Mouse (Mus musculus): ENCODE measurements around the gene Gm49450. TPM values are rescaled to one million over a fixed set of nuclear protein-coding genes. Genes with fewer than 3 reads are reported as not detected.

Gene Gm49450
- total RNA-seq, 1 experiment from 2014 or later = 56.4 TPM

- ATAC-seq (replicated peaks; ENCODE audit: insufficient number of reproducible peaks, low FRiP score, low TSS enrichment, poor library complexity, severe bottlenecking) = no peak
Measured at GRCm38 (mm10) chr15:98901530-98901929, 51.8 kb downstream of the Gm49450 start.

- no peak for ATAC-seq (replicated peaks; ENCODE audit: insufficient number of reproducible peaks, low FRiP score, low TSS enrichment, poor library complexity, severe bottlenecking)
Measured at GRCm38 (mm10) chr15:98897928-98898800, 55.2 kb downstream of the Gm49450 start, which contains the start of gene Dhh. TSS of gene Dhh (minus strand) at chr15:98898540.

DNA sequence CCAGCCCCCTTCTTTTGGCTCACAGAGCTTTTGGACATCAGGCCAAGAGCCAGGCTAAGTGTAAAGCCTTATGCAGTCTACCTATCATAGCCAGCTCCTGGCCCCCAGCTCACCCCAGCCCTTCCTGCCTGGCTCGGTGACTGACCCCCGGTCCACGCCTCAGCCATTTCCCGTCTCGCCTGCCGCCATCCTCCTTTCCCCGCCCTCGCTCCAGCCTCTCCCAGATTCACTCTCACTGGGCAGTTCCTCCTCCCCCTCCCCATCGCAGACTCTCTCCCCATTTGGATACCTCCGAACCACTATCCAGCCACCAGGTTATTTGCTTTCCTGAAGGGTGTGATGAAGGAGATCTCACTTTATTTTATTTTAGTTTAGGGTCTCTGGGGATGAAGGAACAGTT lies 55.9 kb downstream of the Gm49450 start:
- no peak for ATAC-seq (replicated peaks; ENCODE audit: insufficient number of reproducible peaks, low FRiP score, low TSS enrichment, poor library complexity, severe bottlenecking)

GRCm38 (mm10) chr15:98895635-98896589 lies 57.4 kb downstream of the Gm49450 start:
- ATAC-seq (replicated peaks; ENCODE audit: insufficient number of reproducible peaks, low FRiP score, low TSS enrichment, poor library complexity, severe bottlenecking) = no peak

DNA sequence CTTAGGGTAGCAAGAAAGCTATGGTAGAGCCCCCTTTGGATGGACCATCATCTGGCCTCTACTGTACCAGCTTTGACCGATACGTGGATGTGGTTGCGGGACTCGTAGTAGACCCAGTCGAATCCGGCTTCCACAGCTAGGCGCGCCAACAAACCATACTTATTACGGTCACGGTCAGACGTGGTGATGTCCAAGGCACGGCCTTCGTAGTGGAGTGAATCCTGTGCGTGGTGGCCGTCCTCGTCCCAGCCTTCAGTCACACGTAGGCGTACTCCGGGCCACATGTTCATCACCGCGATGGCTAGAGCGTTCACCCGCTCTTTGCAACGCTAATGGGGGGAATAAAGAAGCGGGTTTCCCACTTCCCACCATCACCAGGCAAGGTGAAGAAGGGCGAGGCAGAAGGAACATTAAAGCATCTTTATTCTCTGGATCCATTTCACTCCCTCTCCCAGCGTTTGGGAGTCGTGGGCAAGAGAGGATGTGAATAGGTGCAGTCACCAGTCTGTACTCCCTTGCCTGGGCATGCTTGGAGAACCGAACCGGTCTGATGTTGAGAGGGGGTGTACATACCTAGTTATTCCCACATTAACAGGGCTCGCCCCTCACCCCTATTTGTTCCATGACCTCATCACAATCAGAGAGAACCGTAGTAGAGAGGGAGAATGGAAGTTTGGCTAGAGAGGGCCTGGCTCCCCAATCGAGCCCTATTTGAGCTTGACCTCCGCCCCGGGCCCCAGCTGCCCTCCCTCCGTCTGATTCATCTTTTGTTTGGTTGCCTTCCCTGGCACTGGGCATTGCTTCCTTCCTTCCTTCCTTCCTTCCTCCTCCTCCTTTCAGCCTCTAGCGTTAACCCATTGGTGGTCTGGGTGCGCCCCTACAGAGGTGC lies 58.4 kb downstream of the Gm49450 start:
- ATAC-seq (replicated peaks; ENCODE audit: insufficient number of reproducible peaks, low FRiP score, low TSS enrichment, poor library complexity, severe bottlenecking) = no peak

GRCm38 (mm10) chr15:98893940-98894745 lies 59.2 kb downstream of the Gm49450 start, which contains the start of gene Rhebl1:
TSS of gene Rhebl1 (minus strand) at chr15:98894540.
- no peak for ATAC-seq (replicated peaks; ENCODE audit: insufficient number of reproducible peaks, low FRiP score, low TSS enrichment, poor library complexity, severe bottlenecking)

DNA sequence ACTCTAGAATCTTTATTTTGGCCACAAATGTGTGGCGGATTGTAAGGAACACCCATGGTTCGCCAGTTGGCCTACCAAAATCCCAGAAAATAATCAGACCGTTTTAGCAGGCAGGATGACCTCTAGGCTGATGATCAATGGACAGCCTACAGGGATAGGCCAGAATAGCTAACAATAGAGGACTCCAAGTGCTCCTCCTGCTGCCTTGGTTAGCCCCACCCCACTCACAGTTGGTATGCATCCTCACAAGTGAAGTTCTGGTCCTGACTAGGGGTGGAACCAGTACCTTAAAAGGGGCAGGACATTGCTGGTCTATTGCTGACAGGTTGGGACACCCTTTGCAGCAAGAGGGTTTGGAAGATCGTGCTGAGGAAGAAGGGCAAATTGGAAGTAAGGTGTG lies 60.3 kb downstream of the Gm49450 start:
- no peak for ATAC-seq (replicated peaks; ENCODE audit: insufficient number of reproducible peaks, low FRiP score, low TSS enrichment, poor library complexity, severe bottlenecking)

- ATAC-seq (replicated peaks; ENCODE audit: insufficient number of reproducible peaks, low FRiP score, low TSS enrichment, poor library complexity, severe bottlenecking) = peak; percentile 64
Measured at GRCm38 (mm10) chr15:98891907-98892606, 61.3 kb downstream of the Gm49450 start.

GRCm38 (mm10) chr15:98891198-98891742 lies 62.1 kb downstream of the Gm49450 start:
- no peak for ATAC-seq (replicated peaks; ENCODE audit: insufficient number of reproducible peaks, low FRiP score, low TSS enrichment, poor library complexity, severe bottlenecking)

DNA sequence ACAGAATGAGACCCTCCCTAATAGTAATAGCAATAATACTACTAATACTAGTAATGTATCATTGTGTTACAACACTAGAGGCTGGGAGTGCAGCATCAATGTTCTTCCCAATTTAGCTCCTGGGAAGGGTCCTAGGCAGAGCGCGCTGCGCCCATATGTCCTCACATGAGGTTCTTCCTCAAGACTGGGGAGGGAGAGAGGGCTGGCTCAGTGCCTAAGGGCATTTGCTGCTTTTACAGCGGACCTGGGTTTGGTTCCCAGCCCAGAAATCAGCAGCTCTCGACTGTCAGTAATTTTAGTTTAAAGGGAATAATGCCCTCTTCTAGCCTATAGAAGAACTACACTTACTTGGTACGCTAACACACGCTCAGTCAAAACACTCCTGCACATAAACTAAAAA lies 65.8 kb downstream of the Gm49450 start:
- ATAC-seq (replicated peaks; ENCODE audit: insufficient number of reproducible peaks, low FRiP score, low TSS enrichment, poor library complexity, severe bottlenecking) = no peak

DNA sequence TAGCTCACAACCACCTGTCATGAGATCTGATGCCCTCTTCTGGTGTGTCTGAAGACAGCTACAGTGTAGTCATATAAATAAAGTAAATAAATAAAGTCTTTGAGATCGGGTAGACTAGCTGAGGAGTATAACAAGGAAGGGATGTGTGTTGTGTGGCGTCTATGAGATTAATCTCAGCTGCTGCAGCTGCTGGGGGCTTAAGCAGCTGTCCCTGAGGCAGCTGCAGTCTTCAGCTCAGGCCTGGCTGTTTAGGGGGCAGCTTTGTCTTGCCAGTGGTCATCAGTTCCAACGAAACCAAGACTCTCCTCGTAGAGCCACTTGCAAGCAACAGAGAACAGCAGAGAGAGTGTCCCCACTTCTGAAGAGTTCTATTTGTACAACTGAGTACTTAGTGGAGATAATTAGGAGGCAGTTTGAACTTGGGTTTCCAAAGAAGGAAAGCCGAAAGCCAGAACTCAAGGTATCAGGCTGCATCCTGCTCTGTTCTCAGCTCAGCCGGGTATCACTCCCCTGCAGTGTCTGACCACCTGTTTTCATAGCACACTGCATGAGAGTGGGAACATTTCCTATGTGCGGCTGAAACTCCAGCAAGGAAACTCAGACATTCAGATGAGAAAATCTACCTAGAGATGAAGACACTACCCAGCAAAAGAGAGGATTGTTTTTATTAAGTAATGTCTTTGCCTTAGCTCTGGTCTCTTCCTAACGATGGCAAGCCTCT lies 66.5 kb downstream of the Gm49450 start:
- no peak for ATAC-seq (replicated peaks; ENCODE audit: insufficient number of reproducible peaks, low FRiP score, low TSS enrichment, poor library complexity, severe bottlenecking)

DNA sequence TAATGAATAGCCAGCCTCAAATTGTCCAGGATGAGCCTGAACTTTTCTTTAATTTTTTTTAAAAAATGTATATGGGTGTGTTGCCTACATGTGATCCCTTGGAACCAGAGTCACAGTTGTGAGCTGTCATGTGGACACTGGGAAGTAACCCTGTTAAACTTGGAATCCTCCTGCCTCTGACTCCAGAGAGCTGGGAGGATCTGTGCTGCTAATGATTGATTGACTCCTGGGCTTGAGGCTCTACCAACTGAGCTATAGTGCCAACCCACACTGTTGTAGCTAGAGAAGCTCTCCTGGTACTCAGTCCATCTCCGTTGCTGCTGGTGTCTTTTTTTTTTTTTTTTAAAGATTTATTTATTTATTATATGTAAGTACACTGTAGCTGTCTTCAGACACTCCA lies 69.2 kb downstream of the Gm49450 start:
- ATAC-seq (replicated peaks; ENCODE audit: insufficient number of reproducible peaks, low FRiP score, low TSS enrichment, poor library complexity, severe bottlenecking) = no peak

- no peak for ATAC-seq (replicated peaks; ENCODE audit: insufficient number of reproducible peaks, low FRiP score, low TSS enrichment, poor library complexity, severe bottlenecking)
Measured at GRCm38 (mm10) chr15:98883661-98884060, 69.7 kb downstream of the Gm49450 start.

All from monocyte, adult 5-6 weeks (primary cell).